Mouse (Mus musculus): ENCODE data around the gene March8. TPM values are rescaled to one million over a fixed set of nuclear protein-coding genes. Genes with fewer than 3 reads are reported as not detected.

The March8 gene
- total and polyA plus RNA-seq, 3 experiments, result 22.7 to 24.9 TPM; not detected in 1

DNA sequence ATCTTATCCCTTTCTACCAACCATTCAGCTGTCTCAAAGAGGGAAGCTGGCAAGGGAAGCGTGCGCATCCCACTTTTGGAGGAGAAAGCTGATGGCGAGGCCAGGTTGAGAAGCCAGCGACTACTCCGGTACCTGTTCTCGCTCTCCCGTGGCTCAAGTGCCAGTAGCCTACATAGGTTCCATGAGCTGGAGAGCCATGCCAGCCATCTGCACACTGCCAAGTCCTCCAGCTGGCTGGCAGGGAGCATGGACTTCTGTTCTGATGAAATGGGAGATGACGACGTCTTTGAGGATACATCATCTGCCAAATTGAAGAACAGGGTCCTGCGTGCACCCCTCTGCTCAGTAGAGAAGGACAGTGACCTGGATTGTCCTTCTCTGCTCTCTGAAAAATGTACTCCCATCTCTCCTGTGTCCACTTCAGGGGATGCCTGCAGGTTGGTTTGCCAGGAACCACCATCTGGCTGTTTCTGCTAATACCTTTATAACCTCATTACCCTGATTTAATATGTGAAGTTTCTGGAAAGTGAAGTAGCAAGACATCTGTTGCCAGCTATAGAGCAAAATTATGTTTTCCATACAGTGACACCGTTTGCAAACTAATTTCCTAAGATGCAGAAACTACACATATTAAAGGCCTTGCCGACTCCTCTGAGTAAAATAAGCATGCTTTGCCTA, 64.1 kb downstream of the March8 start:
- Histone ChIP-seq H3K9me3 (replicated peaks; ENCODE audit: insufficient read depth, low read length) (no peaks in the 10 kb centered on the region), H3K27ac (ENCODE audit: control insufficient read depth, low read depth, low read length) (no peak overlapping the region), H3K27me3 (ENCODE audit: control insufficient read depth in 1 of 2, insufficient read depth in 2 of 2, low read length in 2 of 2) (no peaks in the 10 kb centered on the region), H3K36me3 (ENCODE audit: control insufficient read depth in 1 of 2, insufficient read depth in 2 of 2, low read length in 2 of 2) (no peaks in the 10 kb centered on the region), H3K79me2 (ENCODE audit: control insufficient read depth, insufficient read depth, low read length, poor library complexity) (no peaks in the 10 kb centered on the region), H3K4me1 (ENCODE audit: control insufficient read depth in 1 of 2, insufficient read depth in 2 of 2, low read length in 2 of 2) (no peaks in the 10 kb centered on the region), H3K4me3 (ENCODE audit: control insufficient read depth in 1 of 2, insufficient read depth in 1 of 2, low read depth in 2 of 2, low read length in 2 of 2) (no peak overlapping the region), H3K9ac (ENCODE audit: control insufficient read depth, low read depth, low read length, poor library complexity, severe bottlenecking) (no peak overlapping the region)
- TF ChIP-seq MYB (IDR thresholded peaks at IDR 0.05; ENCODE audit: low read depth, low read length), result no peak
- TF ChIP-seq MAZ (IDR thresholded peaks at IDR 0.05; ENCODE audit: low read depth, low read length), result no peak
- TF ChIP-seq RAD21 (IDR thresholded peaks at IDR 0.05; ENCODE audit: low read depth, low read length), result no peak
- TF ChIP-seq BHLHE40 (IDR thresholded peaks at IDR 0.05; ENCODE audit: borderline replicate concordance, low read depth, low read length), result no peak
- TF ChIP-seq HCFC1 (IDR thresholded peaks at IDR 0.05; ENCODE audit: low read depth, low read length), result no peak
- no peak for TF ChIP-seq SIN3A (IDR thresholded peaks at IDR 0.05; ENCODE audit: low read length)
- no peak for TF ChIP-seq CHD1 (IDR thresholded peaks at IDR 0.05; ENCODE audit: low read depth, low read length)
- no peak for TF ChIP-seq NELFE (IDR thresholded peaks at IDR 0.05; ENCODE audit: low read depth, low read length)
- TF ChIP-seq JUND (IDR thresholded peaks at IDR 0.05; ENCODE audit: low read depth, low read length), result no peak
- no peak for TF ChIP-seq CTCF (IDR thresholded peaks at IDR 0.05 in 2 of 3, conservative IDR thresholded peaks at IDR 0.05 in 1 of 3; ENCODE audit: control insufficient read depth in 1 of 3, insufficient read depth in 1 of 3, low read depth in 2 of 3, low read length in 3 of 3, poor library complexity in 1 of 3, severe bottlenecking in 1 of 3)
- TF ChIP-seq UBTF (IDR thresholded peaks at IDR 0.05; ENCODE audit: borderline replicate concordance, insufficient read depth, low read depth, low read length), result no peak
- TF ChIP-seq MAX (IDR thresholded peaks at IDR 0.05; ENCODE audit: low read length), result no peak
- no peak for TF ChIP-seq MAFK (IDR thresholded peaks at IDR 0.05; ENCODE audit: borderline replicate concordance, low read depth, low read length)
- no peak for TF ChIP-seq MEF2A (IDR thresholded peaks at IDR 0.05; ENCODE audit: extremely low read depth, insufficient replicate concordance, low read depth, low read length, poor library complexity, severe bottlenecking)
- TF ChIP-seq POLR2AphosphoS5 (IDR thresholded peaks at IDR 0.05; ENCODE audit: borderline replicate concordance, low read depth, low read length), result no peak
- no peak for TF ChIP-seq CHD2 (IDR thresholded peaks at IDR 0.05; ENCODE audit: low read length)
- TF ChIP-seq SMC3 (IDR thresholded peaks at IDR 0.05; ENCODE audit: low read depth, low read length), result no peak
- DNase-seq (ENCODE audit: low read depth, low spot score), result no peak

DNA sequence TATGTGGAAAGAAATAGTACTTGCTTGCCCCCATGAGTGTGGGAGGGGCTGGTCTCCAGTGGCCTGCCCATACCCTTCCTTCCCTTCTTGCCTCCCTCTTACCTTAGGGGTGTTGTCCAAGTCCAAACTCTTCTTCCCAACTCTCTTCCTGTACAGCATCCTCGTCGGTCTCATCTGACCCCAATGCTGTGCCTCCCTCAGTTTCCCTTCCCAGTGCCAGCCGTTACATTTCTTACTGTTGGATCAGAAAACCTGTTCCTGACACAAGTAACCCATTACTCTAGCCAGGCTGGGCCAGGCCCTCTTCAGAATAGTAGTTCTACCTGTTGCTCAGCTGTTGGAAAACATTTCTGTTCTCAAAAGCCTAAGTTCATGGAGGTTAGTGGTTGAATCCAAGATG, 64.6 kb downstream of the March8 start:
- no peak overlapping the region for H3K27ac ChIP-seq (ENCODE audit: control insufficient read depth, low read depth, low read length)
- no peaks in the 10 kb centered on the region for H3K4me1 ChIP-seq (ENCODE audit: control insufficient read depth in 1 of 2, insufficient read depth in 2 of 2, low read length in 2 of 2)
- H3K9ac ChIP-seq (ENCODE audit: control insufficient read depth, low read depth, low read length, poor library complexity, severe bottlenecking), result no peak overlapping the region
- H3K27me3 ChIP-seq (ENCODE audit: control insufficient read depth in 1 of 2, insufficient read depth in 2 of 2, low read length in 2 of 2), result no peaks in the 10 kb centered on the region
- no peaks in the 10 kb centered on the region for H3K36me3 ChIP-seq (ENCODE audit: control insufficient read depth in 1 of 2, insufficient read depth in 2 of 2, low read length in 2 of 2)
- TF ChIP-seq CTCF (IDR thresholded peaks at IDR 0.05 in 2 of 3, conservative IDR thresholded peaks at IDR 0.05 in 1 of 3; ENCODE audit: control insufficient read depth in 1 of 3, insufficient read depth in 1 of 3, low read depth in 2 of 3, low read length in 3 of 3, poor library complexity in 1 of 3, severe bottlenecking in 1 of 3), result no peak
- TF ChIP-seq ZKSCAN1 (IDR thresholded peaks at IDR 0.05; ENCODE audit: low read depth, low read length), result no peak
- no peak for TF ChIP-seq MEF2A (IDR thresholded peaks at IDR 0.05; ENCODE audit: extremely low read depth, insufficient replicate concordance, low read depth, low read length, poor library complexity, severe bottlenecking)
- TF ChIP-seq ELF1 (IDR thresholded peaks at IDR 0.05; ENCODE audit: low read depth, low read length), result no peak
- TF ChIP-seq ZNF384 (IDR thresholded peaks at IDR 0.05; ENCODE audit: low read depth, low read length), result no peak
- no peak for TF ChIP-seq POLR2AphosphoS2 (IDR thresholded peaks at IDR 0.05; ENCODE audit: low read length)
- no peak for TF ChIP-seq KAT2A (conservative IDR thresholded peaks at IDR 0.05; ENCODE audit: low read depth, low read length)
- TF ChIP-seq BHLHE40 (IDR thresholded peaks at IDR 0.05; ENCODE audit: borderline replicate concordance, low read depth, low read length), result no peak
- TF ChIP-seq UBTF (IDR thresholded peaks at IDR 0.05; ENCODE audit: borderline replicate concordance, insufficient read depth, low read depth, low read length), result no peak
- TF ChIP-seq TBP (IDR thresholded peaks at IDR 0.05; ENCODE audit: low read depth, low read length), result no peak
- TF ChIP-seq MYB (IDR thresholded peaks at IDR 0.05; ENCODE audit: low read depth, low read length), result no peak
- TF ChIP-seq MXI1 (IDR thresholded peaks at IDR 0.05; ENCODE audit: low read depth, low read length), result no peak
- TF ChIP-seq JUND (IDR thresholded peaks at IDR 0.05; ENCODE audit: low read depth, low read length), result no peak
- TF ChIP-seq TAL1 (IDR thresholded peaks at IDR 0.05; ENCODE audit: low read length), result no peak
- TF ChIP-seq ZMIZ1 (IDR thresholded peaks at IDR 0.05; ENCODE audit: low read depth, low read length), result no peak
- no peak for TF ChIP-seq NELFE (IDR thresholded peaks at IDR 0.05; ENCODE audit: low read depth, low read length)
- H3K4me3 ChIP-seq (ENCODE audit: control insufficient read depth in 1 of 2, insufficient read depth in 1 of 2, low read depth in 2 of 2, low read length in 2 of 2), result no peak overlapping the region
- DNase-seq (ENCODE audit: low read depth, low spot score), result no peak
- H3K9me3 ChIP-seq (replicated peaks; ENCODE audit: insufficient read depth, low read length), result no peaks in the 10 kb centered on the region
- no peaks in the 10 kb centered on the region for H3K79me2 ChIP-seq (ENCODE audit: control insufficient read depth, insufficient read depth, low read length, poor library complexity)

Data from MEL (cell line).